Mouse (Mus musculus) liver, embryonic 11.5 days (tissue): Measurements from ENCODE around the gene Fgfrl1. TPM values are rescaled to one million over a fixed set of nuclear protein-coding genes. Genes with fewer than 3 reads are reported as not detected.

Experiments used
- ATAC-seq: fragments of 200-750 bp; cut with Nextera tagmentation; replicated peaks from 2 replicates; pipeline ENCODE4 v1.8.0; 2017; ENCODE audit warnings: moderate number of reproducible peaks, mild to moderate bottlenecking, moderate TSS enrichment, moderate library complexity; ENCODE audit not compliant: low FRiP score
- DNase-seq: peaks from one replicate; pipeline ENCODE4 v3.0.0-alpha.2; 2017; ENCODE audit warnings: low spot score
- H3K27ac ChIP-seq: fragments of 300-500 bp; sonication (generic); 2 replicates; pipeline ENCODE4 v1.5.1; 2014; ENCODE audit warnings: mild to moderate bottlenecking, low read depth, low read length, control low read depth
- H3K27me3 ChIP-seq: fragments of 300-500 bp; sonication (generic); replicated peaks from 2 replicates; pipeline ENCODE4 v1.6.1; 2014; ENCODE audit warnings: low read length, mixed read lengths; ENCODE audit not compliant: control insufficient read depth, insufficient read depth
- H3K36me3 ChIP-seq: fragments of 300-500 bp; sonication (generic); 2 replicates; pipeline ENCODE4 v1.6.1; 2014; ENCODE audit warnings: mild to moderate bottlenecking, low read length, moderate library complexity, mixed read lengths; ENCODE audit not compliant: control insufficient read depth, insufficient read depth
- H3K4me1 ChIP-seq: fragments of 300-500 bp; sonication (generic); replicated peaks from 2 replicates; pipeline ENCODE4 v1.6.1; 2014; ENCODE audit warnings: low read length, mixed read lengths; ENCODE audit not compliant: control insufficient read depth, insufficient read depth
- H3K4me2 ChIP-seq: fragments of 300-500 bp; sonication (generic); 2 replicates; pipeline ENCODE4 v1.6.1; 2014; ENCODE audit warnings: mild to moderate bottlenecking, control low read depth, moderate library complexity
- H3K4me3 ChIP-seq: fragments of 300-500 bp; sonication (generic); 2 replicates; pipeline ENCODE4 v1.5.1; 2014; ENCODE audit warnings: low read depth, low read length, control low read depth
- H3K9ac ChIP-seq: fragments of 300-500 bp; sonication (generic); 2 replicates; pipeline ENCODE4 v1.6.1; 2014; ENCODE audit warnings: low read depth, low read length, control low read depth
- H3K9me3 ChIP-seq: fragments of 300-500 bp; sonication (generic); 2 replicates; pipeline ENCODE4 v1.6.1; 2016; ENCODE audit warnings: low read length, inconsistent platforms, mixed read lengths; ENCODE audit not compliant: control insufficient read depth
- WGBS: fragments of 180-500 bp; shearing (Covaris S2); extraction: QIAGEN DNeasy Blood & Tissue Kit; methylation state at CpG from one replicate; pipeline ENCODE4 v1.1.7; 2014; 5-methylcytosine and 5-hydroxymethylcytosine counted together
- polyA plus RNA-seq: library from polyadenylated mRNA; unstranded; fragments of >200 nt; fragmentation: Nextera tagmentation; extraction: Ambion mirVana; gene quantifications from 2 replicates; pipeline ENCODE4 v1.2.1, GENCODE M21; 2014

Gene Fgfrl1
- polyA plus RNA-seq, 1 experiment from 2014 or later, result 21.3 TPM

DNA sequence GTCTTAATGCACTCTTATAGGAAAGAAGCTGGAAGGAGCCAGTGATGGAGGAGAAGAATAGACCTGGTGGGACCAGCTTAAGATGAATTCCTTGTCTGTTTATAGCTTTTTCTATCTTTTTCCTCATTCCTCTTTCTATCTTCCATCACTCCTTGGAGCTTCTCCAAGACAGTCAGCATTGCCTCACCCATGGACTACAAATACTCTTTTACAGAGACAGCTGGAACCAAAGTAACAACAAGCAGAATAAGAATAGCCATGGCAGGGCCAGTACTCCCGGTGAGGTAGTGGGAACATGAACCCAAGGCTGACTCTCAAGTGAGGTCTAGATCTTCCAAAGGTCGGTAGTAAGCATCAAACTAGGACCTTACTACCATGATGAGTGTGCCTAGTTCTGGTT, 20.9 kb downstream of the Fgfrl1 start:
- Histone ChIP-seq H3K9ac (no peak overlapping the region), H3K4me1 (peaks cover 11% of the 10 kb centered on the region), H3K9me3 (no peaks in the 10 kb centered on the region), H3K36me3 (no peaks in the 10 kb centered on the region), H3K27ac (no peak overlapping the region), H3K27me3 (no peaks in the 10 kb centered on the region), H3K4me3 (no peak overlapping the region), H3K4me2 (no peak overlapping the region)
- ATAC-seq, result no peak
- no peak for DNase-seq
- 79% methylated on average over 2 of the region's 2 CpGs for WGBS

DNA sequence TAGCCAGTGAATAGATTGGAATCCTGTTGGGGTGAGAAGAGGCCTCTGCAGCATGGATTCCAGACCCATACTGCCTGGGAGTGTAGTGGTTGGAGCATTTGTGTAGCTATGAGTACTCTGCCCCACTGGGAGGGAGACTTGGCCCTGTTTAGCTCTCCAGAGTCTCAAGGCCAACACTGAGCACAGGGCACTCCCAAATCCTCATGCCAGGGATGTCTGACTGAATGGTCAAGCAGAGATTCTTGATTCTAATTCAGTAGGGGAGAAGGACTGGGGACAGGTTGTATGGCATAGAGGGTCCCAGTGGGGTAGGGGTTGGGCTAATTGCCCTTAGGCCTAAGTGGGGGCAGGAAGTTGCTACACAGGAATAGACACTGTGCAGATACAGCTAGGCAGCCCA, 21.5 kb downstream of the Fgfrl1 start:
- Histone ChIP-seq H3K4me2 (no peak overlapping the region), H3K9ac (no peak overlapping the region), H3K4me1 (peaks cover 5% of the 10 kb centered on the region), H3K27me3 (no peaks in the 10 kb centered on the region), H3K27ac (no peak overlapping the region), H3K36me3 (no peaks in the 10 kb centered on the region), H3K4me3 (no peak overlapping the region), H3K9me3 (no peaks in the 10 kb centered on the region)
- no peak for DNase-seq
- no peak for ATAC-seq

DNA sequence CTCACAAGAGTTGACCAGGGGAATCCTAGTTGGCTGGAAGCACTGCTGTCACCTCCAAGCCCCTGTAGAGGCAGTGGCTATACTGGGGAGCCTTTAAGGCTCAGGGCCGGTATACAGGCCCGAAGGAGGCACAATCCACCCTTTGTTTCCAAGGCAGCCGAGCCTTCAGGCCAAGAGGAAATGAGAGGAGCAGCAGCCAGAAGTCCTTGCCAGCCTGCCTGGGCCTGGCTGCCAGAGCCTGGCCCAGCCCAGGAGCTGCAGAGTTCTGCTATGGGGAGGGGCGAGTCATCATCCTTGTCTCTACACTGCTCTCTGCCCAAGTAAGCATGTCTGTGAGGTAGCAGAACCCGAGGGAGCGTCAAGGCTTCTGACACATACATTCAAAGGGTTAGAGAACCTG, 22.0 kb downstream of the Fgfrl1 start:
- WGBS, result 66% methylated on average over 6 of the region's 6 CpGs
- Histone ChIP-seq H3K4me2 (no peak overlapping the region), H3K27me3 (no peaks in the 10 kb centered on the region), H3K9ac (no peak overlapping the region), H3K9me3 (no peaks in the 10 kb centered on the region), H3K4me3 (no peak overlapping the region), H3K27ac (no peak overlapping the region), H3K36me3 (no peaks in the 10 kb centered on the region), H3K4me1 (0 out of 2 replicates have a peak, but pooled peaks cover 2% of the 10 kb centered on the region)
- ATAC-seq, result no peak
- DNase-seq, result no peak

DNA sequence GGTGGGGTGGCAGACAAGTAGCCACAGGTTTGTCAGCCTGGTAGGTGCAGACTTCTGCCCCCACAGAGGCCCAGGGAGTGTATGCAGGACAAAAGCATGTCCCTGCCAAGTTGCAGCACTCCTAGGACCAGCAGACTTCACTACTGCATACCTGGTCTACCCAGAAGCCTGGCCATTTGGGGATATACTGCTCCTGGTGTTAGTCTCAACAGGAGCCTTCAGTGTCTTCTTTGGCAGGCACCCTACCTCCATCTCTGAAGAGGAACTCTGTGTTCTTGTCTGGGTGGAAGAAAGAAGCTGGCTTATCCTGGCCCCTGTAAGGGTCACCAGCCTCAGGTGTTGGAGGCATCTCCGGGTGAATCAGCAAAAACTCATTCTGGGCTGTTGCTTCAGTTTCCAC, 23.8 kb downstream of the Fgfrl1 start:
- no peaks in the 10 kb centered on the region for H3K9me3 ChIP-seq
- H3K4me1 ChIP-seq, result no peaks in the 10 kb centered on the region
- DNase-seq (no peak), ATAC-seq (no peak)
- no peak overlapping the region for H3K4me2 ChIP-seq
- WGBS, result 66% methylated on average over 1 of the region's 1 CpGs
- no peak overlapping the region for H3K27ac ChIP-seq
- no peak overlapping the region for H3K4me3 ChIP-seq
- no peaks in the 10 kb centered on the region for H3K27me3 ChIP-seq
- H3K9ac ChIP-seq, result no peak overlapping the region
- no peaks in the 10 kb centered on the region for H3K36me3 ChIP-seq

DNA sequence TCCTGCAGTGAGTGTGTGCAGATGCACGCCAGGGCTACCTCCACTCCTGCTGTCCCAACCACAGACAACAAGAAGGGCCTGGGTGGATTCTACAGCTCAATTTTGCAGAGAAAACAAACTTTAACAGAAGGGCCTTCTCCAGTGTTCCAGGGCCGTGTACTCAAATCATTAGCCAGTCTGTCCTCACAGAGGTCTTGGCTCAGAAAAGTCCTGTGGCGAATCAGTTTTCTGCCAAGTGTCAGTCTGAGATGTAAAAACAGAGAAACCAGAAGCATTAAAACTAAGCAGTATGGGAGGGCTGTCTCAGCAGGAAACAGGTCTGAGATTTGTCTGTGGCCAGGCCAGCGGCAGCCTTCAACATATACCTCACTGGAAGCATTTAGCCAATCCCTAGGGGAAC, 25.9 kb downstream of the Fgfrl1 start:
- H3K27ac ChIP-seq, result no peak overlapping the region
- H3K36me3 ChIP-seq, result no peaks in the 10 kb centered on the region
- 63% methylated on average over 4 of the region's 4 CpGs for WGBS
- no peak for ATAC-seq
- no peak overlapping the region for H3K4me2 ChIP-seq
- H3K9ac ChIP-seq, result no peak overlapping the region
- no peaks in the 10 kb centered on the region for H3K27me3 ChIP-seq
- H3K9me3 ChIP-seq, result no peaks in the 10 kb centered on the region
- H3K4me3 ChIP-seq, result no peak overlapping the region
- no peaks in the 10 kb centered on the region for H3K4me1 ChIP-seq
- no peak for DNase-seq

DNA sequence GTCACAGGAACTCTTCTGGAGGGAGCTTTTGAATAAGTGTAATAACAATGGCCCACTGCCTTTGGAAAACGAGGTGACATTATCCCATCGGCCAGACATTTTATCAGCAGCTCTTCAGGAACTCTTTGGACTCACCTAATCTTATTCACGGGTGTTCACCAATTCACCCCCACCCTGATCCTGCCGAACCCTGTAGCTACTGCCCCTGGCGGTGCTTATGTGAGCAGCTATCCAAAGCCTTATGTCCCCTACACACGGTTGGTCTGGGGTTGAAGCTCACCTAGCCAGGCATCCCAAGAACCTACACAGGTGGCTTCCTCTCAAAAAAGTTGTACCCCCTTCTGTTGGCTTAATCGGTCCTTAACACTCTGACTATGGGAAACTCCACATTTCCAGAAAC, 27.6 kb downstream of the Fgfrl1 start:
- Histone ChIP-seq H3K9ac (no peak overlapping the region), H3K27me3 (no peaks in the 10 kb centered on the region), H3K4me3 (no peak overlapping the region), H3K4me1 (no peaks in the 10 kb centered on the region), H3K9me3 (no peaks in the 10 kb centered on the region), H3K27ac (no peak overlapping the region), H3K4me2 (no peak overlapping the region), H3K36me3 (no peaks in the 10 kb centered on the region)
- DNase-seq (no peak), ATAC-seq (peak; percentile 61)
- WGBS, result 51% methylated on average over 7 of the region's 7 CpGs

DNA sequence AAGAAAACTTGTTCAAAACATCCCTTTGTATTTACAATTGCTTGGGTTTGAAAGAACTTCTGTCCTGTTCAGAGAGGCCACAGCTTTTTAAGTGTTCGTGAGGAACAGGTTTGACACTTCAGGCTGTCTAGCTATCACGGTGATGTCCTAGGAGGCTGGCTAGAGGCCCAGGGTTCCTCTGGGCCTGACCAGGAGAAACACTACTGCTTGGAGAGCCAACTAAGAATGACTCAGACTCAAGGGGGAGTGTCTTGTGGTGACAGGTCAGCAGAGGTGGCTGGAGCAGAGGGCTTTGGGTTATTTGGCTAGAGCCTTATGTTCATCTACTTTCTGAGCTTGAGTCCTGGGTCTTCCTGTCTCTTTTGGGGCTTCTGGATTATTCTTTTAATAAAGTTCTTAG, 31.8 kb downstream of the Fgfrl1 start:
- Histone ChIP-seq H3K27me3 (no peaks in the 10 kb centered on the region; the same call in 1 of the 2 replicates), H3K9me3 (no peaks in the 10 kb centered on the region), H3K36me3 (no peaks in the 10 kb centered on the region), H3K27ac (no peak overlapping the region), H3K4me3 (no peak overlapping the region), H3K4me2 (no peak overlapping the region), H3K4me1 (no peaks in the 10 kb centered on the region), H3K9ac (no peak overlapping the region)
- WGBS, result 61% methylated on average over 2 of the region's 2 CpGs
- ATAC-seq (no peak), DNase-seq (no peak)

DNA sequence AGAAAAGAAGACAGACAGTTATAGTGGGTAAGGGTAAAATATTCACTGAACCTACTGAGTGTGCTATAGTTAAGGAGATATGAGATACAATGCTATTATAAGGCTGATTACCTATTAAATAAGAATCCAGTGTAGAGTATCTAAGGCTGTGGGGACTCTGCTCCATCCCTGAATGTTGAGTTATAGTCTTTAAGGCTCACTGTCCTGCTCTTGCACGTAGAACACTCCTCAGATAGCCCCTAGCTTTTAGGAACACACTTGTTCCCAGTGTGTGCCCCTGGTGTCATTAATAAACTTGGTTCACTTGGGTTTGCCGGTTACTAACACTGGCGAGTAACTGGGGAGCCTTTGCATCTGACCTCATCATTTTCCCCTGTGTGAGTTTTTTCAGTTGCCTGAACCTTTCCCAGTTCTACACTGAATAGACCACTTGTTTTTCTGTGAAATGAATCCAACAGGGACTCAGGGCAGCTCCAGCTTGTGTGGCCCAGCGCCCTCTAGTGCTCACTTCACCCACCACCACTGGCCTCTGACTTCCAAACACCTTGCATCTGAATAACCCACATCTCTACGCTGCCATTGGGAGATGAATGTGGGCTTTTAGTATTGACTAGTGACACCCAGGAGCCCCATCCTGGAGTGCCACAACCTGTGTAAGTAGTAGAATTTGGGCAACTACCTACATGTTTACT, 34.5 kb downstream of the Fgfrl1 start:
- no peak overlapping the region for H3K27ac ChIP-seq
- WGBS, result 24% methylated on average over 5 of the region's 5 CpGs
- no peaks in the 10 kb centered on the region; the same call in 1 of the 2 replicates for H3K27me3 ChIP-seq
- peak; percentile 82 for ATAC-seq
- H3K4me1 ChIP-seq, result no peaks in the 10 kb centered on the region
- H3K4me3 ChIP-seq, result no peak overlapping the region
- no peak overlapping the region for H3K9ac ChIP-seq
- no peaks in the 10 kb centered on the region for H3K9me3 ChIP-seq
- H3K36me3 ChIP-seq, result no peaks in the 10 kb centered on the region
- peak; percentile 70 for DNase-seq
- H3K4me2 ChIP-seq, result no peak overlapping the region

DNA sequence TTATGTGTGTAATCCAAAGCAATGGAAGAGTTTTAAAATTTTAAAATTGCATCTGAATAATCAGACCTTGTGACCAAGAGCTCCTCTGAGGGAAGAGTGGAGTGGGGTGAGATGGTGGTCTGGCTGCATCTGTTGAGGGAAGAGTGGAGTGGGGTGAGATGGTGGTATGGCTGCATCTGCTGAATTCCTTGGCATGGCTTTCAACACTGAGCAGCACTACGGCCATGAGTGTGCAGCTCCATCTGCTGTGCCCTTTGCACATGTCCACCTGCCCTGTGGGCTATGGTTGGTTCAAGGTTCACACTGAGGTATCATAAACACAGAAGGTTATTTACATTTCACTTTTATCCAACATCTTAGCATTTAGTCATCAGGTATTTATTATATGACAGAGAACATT, 35.2 kb downstream of the Fgfrl1 start:
- DNase-seq, result no peak
- H3K4me1 ChIP-seq, result no peaks in the 10 kb centered on the region
- H3K4me2 ChIP-seq, result no peak overlapping the region
- H3K4me3 ChIP-seq, result no peak overlapping the region
- 0 out of 2 replicates have a peak, but pooled peaks have one; percentile 20 for ATAC-seq
- no peaks in the 10 kb centered on the region; the same call in 1 of the 2 replicates for H3K27me3 ChIP-seq
- H3K9ac ChIP-seq, result no peak overlapping the region
- H3K36me3 ChIP-seq, result no peaks in the 10 kb centered on the region
- 90% methylated on average over 1 of the region's 1 CpGs for WGBS
- no peaks in the 10 kb centered on the region for H3K9me3 ChIP-seq
- no peak overlapping the region for H3K27ac ChIP-seq
